Mouse (Mus musculus): Measurements from ENCODE around the gene Tbc1d14.

DNA sequence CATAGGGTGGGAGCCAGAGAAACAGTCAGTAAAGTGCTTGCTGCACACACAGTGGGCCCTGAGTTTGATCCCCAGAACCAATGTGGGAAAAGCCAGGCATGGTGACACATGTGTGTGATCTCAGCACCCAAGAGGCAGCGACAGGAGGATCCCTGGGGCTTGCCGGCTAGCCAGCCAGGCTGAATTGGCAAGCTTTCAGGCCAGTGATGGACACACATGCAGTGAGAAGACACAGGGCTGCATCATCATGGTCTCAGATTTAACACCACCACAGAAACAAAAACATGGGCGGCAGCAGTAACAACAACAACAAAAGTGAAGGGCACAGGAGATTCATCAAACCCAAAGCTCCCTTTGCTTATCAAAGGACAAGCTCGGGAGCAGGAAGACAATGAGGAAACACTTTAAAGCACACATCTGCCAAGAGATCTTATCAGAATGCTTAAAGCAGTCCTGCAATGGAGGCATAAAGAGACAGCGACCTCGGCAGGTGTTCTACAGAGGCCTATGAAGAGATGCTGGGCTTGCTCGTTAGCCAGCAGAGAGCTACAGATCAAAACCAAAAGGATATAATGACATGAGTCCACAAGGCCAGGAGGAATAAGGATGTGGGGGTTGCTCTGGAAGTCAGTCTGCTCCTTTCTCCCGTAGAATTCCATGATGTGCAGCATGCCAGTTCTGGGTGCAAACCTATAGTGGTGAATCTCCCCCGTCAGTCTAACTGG is 146.7 kb downstream of the Tbc1d14 start:
- TF ChIP-seq CTCF (IDR thresholded peaks at IDR 0.05; ENCODE audit: low read depth), result no peak
- TF ChIP-seq EP300 (IDR thresholded peaks at IDR 0.05; ENCODE audit: low read depth), result no peak

All from heart, postnatal 0 days (tissue).